Mouse (Mus musculus) heart, adult 11 months (tissue): ENCODE measurements at regions not wholly inside any gene's neighbourhood (a gene's known extent, or its start where the extent isn't known, plus 50 kb on each side); places are given as distances from the start of the nearest gene placed in this dataset.
A peak's percentile ranks its signal among the peaks of the same experiment; 100 is the strongest.

Source experiments
- DNase-seq: peaks from one replicate; pipeline ENCODE4 v3.0.0; 2022

GRCm38 (mm10) chr7:39867451-39867850 is 349.9 kb downstream of the Zfp619 start:
- DNase-seq, result peak; percentile 48

- DNase-seq, result no peak
These were observed 364.5 kb downstream of the Zfp619 start for GRCm38 (mm10) chr7:39882113-39882512.

GRCm38 (mm10) chr7:39894208-39894896 is 376.8 kb downstream of the Zfp619 start:
- DNase-seq, result no peak

- no peak for DNase-seq
These were observed 379.4 kb downstream of the Zfp619 start for GRCm38 (mm10) chr7:39896918-39897317.

- no peak for DNase-seq
These were observed 380.7 kb downstream of the Zfp619 start for GRCm38 (mm10) chr7:39898268-39898667.

GRCm38 (mm10) chr7:39933946-39934345 is 416.4 kb downstream of the Zfp619 start:
- no peak for DNase-seq

GRCm38 (mm10) chr7:39937262-39937661 is 419.7 kb downstream of the Zfp619 start:
- peak; percentile 55 for DNase-seq

- peak; percentile 19 for DNase-seq
These were observed 424.8 kb downstream of the Zfp619 start for GRCm38 (mm10) chr7:39942262-39942900.

- DNase-seq, result peak; percentile 86
These were observed 436.5 kb downstream of the Zfp619 start for GRCm38 (mm10) chr7:39954110-39954509.

GRCm38 (mm10) chr7:39954931-39955330 is 437.4 kb downstream of the Zfp619 start:
- DNase-seq, result peak; percentile 77

- DNase-seq, result peak; percentile 7
These were observed 460.6 kb downstream of the Zfp619 start for GRCm38 (mm10) chr7:39978121-39978520.

- DNase-seq, result peak; percentile 18
These were observed 464.1 kb downstream of the Zfp619 start for GRCm38 (mm10) chr7:39981647-39982046.
